Mouse (Mus musculus): ENCODE results near the gene Cntnap2. TPM values are rescaled to one million over a fixed set of nuclear protein-coding genes. Genes with fewer than 3 reads are reported as not detected.

The Cntnap2 gene
- total and polyA plus RNA-seq, 3 experiments: 0.30 to 0.79 (median 0.44) TPM

DNA sequence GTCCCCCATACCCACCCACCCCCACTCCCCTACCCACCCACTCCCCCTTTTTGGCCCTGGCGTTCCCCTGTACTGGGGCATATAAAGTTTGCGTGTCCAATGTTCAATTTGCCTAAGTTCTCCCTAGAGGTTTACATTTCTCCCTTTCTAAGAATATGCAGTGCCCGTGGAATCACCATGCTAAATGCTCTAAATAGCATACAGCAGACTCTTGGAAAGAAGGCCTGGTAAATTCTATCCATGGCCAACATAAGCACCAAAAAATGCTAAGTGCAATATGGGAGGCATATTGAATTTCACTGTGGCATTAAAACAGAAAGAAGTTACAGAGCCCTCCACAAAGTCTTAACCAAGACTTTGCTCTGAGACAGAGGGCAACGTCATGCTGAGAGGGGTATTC is 177.4 kb downstream of the Cntnap2 start:
- no peak for DNase-seq (ENCODE audit: extremely low read depth)
- H3K36me3 ChIP-seq (replicated peaks in 1 of 2; ENCODE audit: control insufficient read depth in 1 of 2, insufficient read depth in 1 of 2, low read length in 1 of 2): no peaks in the 10 kb centered on the region
- H3K4me2 ChIP-seq (ENCODE audit: insufficient read depth, low read depth, poor library complexity, severe bottlenecking): no peak overlapping the region
- no peaks in the 10 kb centered on the region for H3K27me3 ChIP-seq (replicated peaks)
- TF ChIP-seq RAD21 (IDR thresholded peaks at IDR 0.05; ENCODE audit: low read depth, low read length): no peak
- TF ChIP-seq NELFE (IDR thresholded peaks at IDR 0.05; ENCODE audit: low read depth, low read length): no peak
- TF ChIP-seq ETS1 (conservative IDR thresholded peaks at IDR 0.05; ENCODE audit: low read depth, low read length): no peak
- no peak for TF ChIP-seq E2F4 (IDR thresholded peaks at IDR 0.05; ENCODE audit: insufficient replicate concordance, low read depth, low read length)
- no peak for TF ChIP-seq ZC3H11A (IDR thresholded peaks at IDR 0.05; ENCODE audit: low read depth, low read length)
- no peak for TF ChIP-seq SIN3A (IDR thresholded peaks at IDR 0.05; ENCODE audit: low read length)
- no peak for TF ChIP-seq JUN (IDR thresholded peaks at IDR 0.05; ENCODE audit: insufficient read depth, low read depth, low read length)
- TF ChIP-seq MYC (IDR thresholded peaks at IDR 0.05; ENCODE audit: low read depth, low read length): no peak
- no peak for TF ChIP-seq GABPA (IDR thresholded peaks at IDR 0.05; ENCODE audit: insufficient replicate concordance, low read depth, low read length)
- TF ChIP-seq POLR2AphosphoS2 (IDR thresholded peaks at IDR 0.05; ENCODE audit: low read depth, low read length): no peak
- no peak for TF ChIP-seq TCF12 (IDR thresholded peaks at IDR 0.05; ENCODE audit: low read depth, low read length)
- TF ChIP-seq CHD2 (IDR thresholded peaks at IDR 0.05; ENCODE audit: low read length): no peak
- TF ChIP-seq BHLHE40 (IDR thresholded peaks at IDR 0.05; ENCODE audit: low read depth, low read length): no peak
- TF ChIP-seq ZKSCAN1 (IDR thresholded peaks at IDR 0.05; ENCODE audit: borderline replicate concordance, low read depth, low read length): no peak
- no peak for TF ChIP-seq CHD1 (IDR thresholded peaks at IDR 0.05; ENCODE audit: low read depth, low read length)
- no peak for TF ChIP-seq JUND (conservative IDR thresholded peaks at IDR 0.05; ENCODE audit: low read depth, low read length)
- no peak for TF ChIP-seq RCOR1 (conservative IDR thresholded peaks at IDR 0.05; ENCODE audit: low read depth, low read length)
- TF ChIP-seq SMC3 (IDR thresholded peaks at IDR 0.05; ENCODE audit: low read depth, low read length): no peak
- no peaks in the 10 kb centered on the region for H3K79me2 ChIP-seq (replicated peaks; ENCODE audit: control insufficient read depth, extremely low read depth, insufficient read depth, poor library complexity, severe bottlenecking)
- H3K4me1 ChIP-seq (ENCODE audit: control insufficient read depth in 1 of 2, insufficient read depth in 2 of 2): no peaks in the 10 kb centered on the region
- no peak overlapping the region for H3K9ac ChIP-seq (ENCODE audit: insufficient read depth, low read depth)
- H3K9me3 ChIP-seq (replicated peaks; ENCODE audit: low read length): peaks cover 24% of the 10 kb centered on the region
- H3K4me3 ChIP-seq (replicated peaks in 1 of 3; ENCODE audit: low read depth in 2 of 3, low read length in 2 of 3, poor library complexity in 1 of 3): no peak overlapping the region
- no peak overlapping the region for H3K27ac ChIP-seq (ENCODE audit: insufficient read depth, low read depth)
- dilution Hi-C loops (cut with MboI; ENCODE audit: extremely low pct_ligation_motif_present, extremely low pct_unique_long_range_greater_than_20kb, low sequenced_read_pairs): no loop called here
- in situ Hi-C loops (cut with MboI; ENCODE audit: low pct_ligation_motif_present, low pct_unique_long_range_greater_than_20kb, low sequenced_read_pairs): no loop called here

GRCm38 (mm10) chr6:45238117-45238516 is 179.0 kb downstream of the Cntnap2 start:
- no peaks in the 10 kb centered on the region for H3K36me3 ChIP-seq (replicated peaks in 1 of 2; ENCODE audit: control insufficient read depth in 1 of 2, insufficient read depth in 1 of 2, low read length in 1 of 2)
- DNase-seq (ENCODE audit: extremely low read depth): no peak
- H3K9ac ChIP-seq (ENCODE audit: insufficient read depth, low read depth): no peak overlapping the region
- H3K4me3 ChIP-seq (replicated peaks in 1 of 3; ENCODE audit: low read depth in 2 of 3, low read length in 2 of 3, poor library complexity in 1 of 3): no peak overlapping the region
- no peak overlapping the region for H3K4me2 ChIP-seq (ENCODE audit: insufficient read depth, low read depth, poor library complexity, severe bottlenecking)
- TF ChIP-seq HCFC1 (IDR thresholded peaks at IDR 0.05; ENCODE audit: low read depth, low read length): no peak
- TF ChIP-seq BHLHE40 (IDR thresholded peaks at IDR 0.05; ENCODE audit: low read depth, low read length): no peak
- TF ChIP-seq ZMIZ1 (IDR thresholded peaks at IDR 0.05; ENCODE audit: low read depth, low read length): no peak
- no peak for TF ChIP-seq ZNF384 (IDR thresholded peaks at IDR 0.05; ENCODE audit: low read depth, low read length)
- no peak for TF ChIP-seq IRF4 (IDR thresholded peaks at IDR 0.05; ENCODE audit: low read depth, low read length)
- no peak for TF ChIP-seq ELF1 (IDR thresholded peaks at IDR 0.05; ENCODE audit: low read depth, low read length)
- no peak for TF ChIP-seq RAD21 (IDR thresholded peaks at IDR 0.05; ENCODE audit: low read depth, low read length)
- no peak for TF ChIP-seq TBP (conservative IDR thresholded peaks at IDR 0.05; ENCODE audit: low read depth, low read length)
- TF ChIP-seq MYC (IDR thresholded peaks at IDR 0.05; ENCODE audit: low read depth, low read length): no peak
- no peak for TF ChIP-seq NELFE (IDR thresholded peaks at IDR 0.05; ENCODE audit: low read depth, low read length)
- dilution Hi-C loops (cut with MboI; ENCODE audit: extremely low pct_ligation_motif_present, extremely low pct_unique_long_range_greater_than_20kb, low sequenced_read_pairs) (no loop called here), in situ Hi-C loops (cut with MboI; ENCODE audit: low pct_ligation_motif_present, low pct_unique_long_range_greater_than_20kb, low sequenced_read_pairs) (no loop called here)
- H3K9me3 ChIP-seq (replicated peaks; ENCODE audit: low read length): peaks cover 30% of the 10 kb centered on the region
- no peaks in the 10 kb centered on the region for H3K4me1 ChIP-seq (ENCODE audit: control insufficient read depth in 1 of 2, insufficient read depth in 2 of 2)
- no peaks in the 10 kb centered on the region for H3K79me2 ChIP-seq (replicated peaks; ENCODE audit: control insufficient read depth, extremely low read depth, insufficient read depth, poor library complexity, severe bottlenecking)
- H3K27me3 ChIP-seq (replicated peaks): no peaks in the 10 kb centered on the region
- H3K27ac ChIP-seq (ENCODE audit: insufficient read depth, low read depth): no peak overlapping the region
